Mouse (Mus musculus) liver, postnatal 0 days (tissue): ENCODE measurements at regions not wholly inside any gene's neighbourhood (a gene's known extent, or its start where the extent isn't known, plus 50 kb on each side); places are given as distances from the start of the nearest gene placed in this dataset.

Experiments
- ATAC-seq: fragments of 200-750 bp; cut with Nextera tagmentation; 2 replicates; pipeline ENCODE4 v1.8.0; 2017; ENCODE audit warnings: mild to moderate bottlenecking, moderate library complexity
- DNase-seq: peaks from one replicate; pipeline ENCODE4 v3.0.0-alpha.2; 2016
- H3K27ac ChIP-seq: fragments of 300-500 bp; sonication (generic); 2 replicates; pipeline ENCODE4 v1.5.1; 2014; ENCODE audit warnings: antibody characterized with exemption, moderate library complexity, mild to moderate bottlenecking, low read depth
- H3K27me3 ChIP-seq: fragments of 300-500 bp; sonication (generic); 2 replicates; pipeline ENCODE4 v1.6.1; 2014; ENCODE audit warnings: low read length, control low read depth, mixed read lengths; ENCODE audit not compliant: insufficient read depth
- H3K36me3 ChIP-seq: fragments of 300-500 bp; sonication (generic); replicated peaks from 2 replicates; pipeline ENCODE4 v1.6.1; 2014; ENCODE audit warnings: mild to moderate bottlenecking, control low read depth, low read length, moderate library complexity, mixed read lengths; ENCODE audit not compliant: insufficient read depth
- H3K4me1 ChIP-seq: fragments of 300-500 bp; sonication (generic); 2 replicates; pipeline ENCODE4 v1.6.1; 2014; ENCODE audit warnings: antibody characterized with exemption, mild to moderate bottlenecking, control low read depth; ENCODE audit not compliant: insufficient read depth
- H3K4me2 ChIP-seq: fragments of 300-500 bp; sonication (generic); 2 replicates; pipeline ENCODE4 v1.6.1; 2014; ENCODE audit warnings: low read depth, mild to moderate bottlenecking, low read length, moderate library complexity, mixed read lengths
- H3K4me3 ChIP-seq: fragments of 300-500 bp; sonication (generic); 2 replicates; pipeline ENCODE4 v1.5.1; 2014; ENCODE audit warnings: low read depth, low read length
- H3K9ac ChIP-seq: fragments of 300-500 bp; sonication (generic); replicated peaks from 2 replicates; pipeline ENCODE4 v1.6.1; 2014; ENCODE audit warnings: mild to moderate bottlenecking, moderate library complexity
- H3K9me3 ChIP-seq: fragments of 300-500 bp; sonication (generic); 2 replicates; pipeline ENCODE4 v1.6.1; 2016; ENCODE audit warnings: mild to moderate bottlenecking, control low read depth, low read length, mixed read lengths
- CTCF ChIP-seq: sonication (generic); IDR thresholded peaks from 2 replicates; pipeline ENCODE4 v1.5.1; 2016; ENCODE audit warnings: antibody characterized with exemption, low read depth
- EP300 ChIP-seq: IDR thresholded peaks from 2 replicates; pipeline ENCODE4 v1.6.1; 2016; ENCODE audit warnings: antibody characterized with exemption, low read depth, mild to moderate bottlenecking
- WGBS: fragments of 180-500 bp; shearing (Covaris S2); extraction: QIAGEN DNeasy Blood & Tissue Kit; methylation state at CpG from one replicate; pipeline ENCODE4 v1.1.7; 2014; ENCODE audit not compliant: insufficient replicate concordance; 5-methylcytosine and 5-hydroxymethylcytosine counted together

- 75% methylated on average over 3 of the region's 3 CpGs for WGBS
- DNase-seq: no peak
- TF ChIP-seq CTCF (no peak), EP300 (no peak)
These were observed 182.6 kb downstream of the Clic5 start for GRCm38 (mm10) chr17:44370966-44371465.

GRCm38 (mm10) chr17:44371620-44372019, 183.2 kb downstream of the Clic5 start:
- Histone ChIP-seq H3K9ac (no peak overlapping the region), H3K27ac (no peak overlapping the region), H3K9me3 (no peaks in the 10 kb centered on the region), H3K27me3 (no peaks in the 10 kb centered on the region), H3K4me1 (no peaks in the 10 kb centered on the region), H3K4me3 (no peak overlapping the region), H3K4me2 (no peak overlapping the region), H3K36me3 (no peaks in the 10 kb centered on the region)
- DNase-seq: no peak
- 69% methylated on average over 3 of the region's 3 CpGs for WGBS
- TF ChIP-seq EP300: no peak
- TF ChIP-seq CTCF: no peak
- no peak for ATAC-seq

More at GRCm38 (mm10) chr17:44370966-44371465, 182.6 kb downstream of the Clic5 start:
- no peak overlapping the region for H3K4me2 ChIP-seq
- H3K9ac ChIP-seq: no peak overlapping the region
- H3K9me3 ChIP-seq: no peaks in the 10 kb centered on the region
- no peak for ATAC-seq
- H3K36me3 ChIP-seq: no peaks in the 10 kb centered on the region
- no peaks in the 10 kb centered on the region for H3K4me1 ChIP-seq
- no peak overlapping the region for H3K27ac ChIP-seq
- no peak overlapping the region for H3K4me3 ChIP-seq
- no peaks in the 10 kb centered on the region for H3K27me3 ChIP-seq

GRCm38 (mm10) chr17:44373744-44374456, 185.5 kb downstream of the Clic5 start:
- no peaks in the 10 kb centered on the region for H3K36me3 ChIP-seq
- H3K9ac ChIP-seq: no peak overlapping the region
- DNase-seq (no peak), ATAC-seq (no peak)
- H3K27me3 ChIP-seq: no peaks in the 10 kb centered on the region
- 76% methylated on average over 8 of the region's 8 CpGs for WGBS
- H3K4me1 ChIP-seq: no peaks in the 10 kb centered on the region
- H3K4me3 ChIP-seq: no peak overlapping the region
- H3K27ac ChIP-seq: no peak overlapping the region
- no peaks in the 10 kb centered on the region for H3K9me3 ChIP-seq
- TF ChIP-seq CTCF (no peak), EP300 (no peak)
- no peak overlapping the region for H3K4me2 ChIP-seq

- Histone ChIP-seq H3K27me3 (no peaks in the 10 kb centered on the region), H3K9me3 (no peaks in the 10 kb centered on the region), H3K4me3 (no peak overlapping the region), H3K9ac (no peak overlapping the region), H3K4me2 (no peak overlapping the region), H3K36me3 (no peaks in the 10 kb centered on the region), H3K27ac (no peak overlapping the region), H3K4me1 (no peaks in the 10 kb centered on the region)
- no peak for TF ChIP-seq CTCF
- no peak for TF ChIP-seq EP300
- WGBS: 66% methylated on average over 7 of the region's 7 CpGs
- ATAC-seq: no peak
- DNase-seq: no peak
These were observed 190.0 kb downstream of the Clic5 start for GRCm38 (mm10) chr17:44378391-44378790.

- ATAC-seq (no peak), DNase-seq (no peak)
- Histone ChIP-seq H3K4me3 (no peak overlapping the region), H3K27me3 (no peaks in the 10 kb centered on the region), H3K4me1 (no peaks in the 10 kb centered on the region), H3K9ac (no peak overlapping the region), H3K9me3 (no peaks in the 10 kb centered on the region), H3K4me2 (no peak overlapping the region), H3K27ac (no peak overlapping the region), H3K36me3 (no peaks in the 10 kb centered on the region)
- WGBS: 68% methylated on average over 2 of the region's 2 CpGs
- no peak for TF ChIP-seq CTCF
- TF ChIP-seq EP300: no peak
These were observed 200.5 kb downstream of the Clic5 start for GRCm38 (mm10) chr17:44388916-44389315.

GRCm38 (mm10) chr17:44397829-44398228, 209.4 kb downstream of the Clic5 start:
- TF ChIP-seq CTCF: no peak
- TF ChIP-seq EP300: no peak
- no peak overlapping the region for H3K27ac ChIP-seq
- no peaks in the 10 kb centered on the region for H3K27me3 ChIP-seq
- H3K9me3 ChIP-seq: no peaks in the 10 kb centered on the region
- H3K4me1 ChIP-seq: no peaks in the 10 kb centered on the region
- no peaks in the 10 kb centered on the region for H3K36me3 ChIP-seq
- no peak overlapping the region for H3K9ac ChIP-seq
- DNase-seq: no peak
- H3K4me3 ChIP-seq: no peak overlapping the region
- no peak overlapping the region for H3K4me2 ChIP-seq
- no peak for ATAC-seq
- WGBS: 82% methylated on average over 5 of the region's 5 CpGs

GRCm38 (mm10) chr17:44398231-44398630, 209.8 kb downstream of the Clic5 start:
- DNase-seq: no peak
- no peak for TF ChIP-seq CTCF
- TF ChIP-seq EP300: no peak
- ATAC-seq: no peak
- H3K4me1 ChIP-seq: no peaks in the 10 kb centered on the region
- 71% methylated on average over 5 of the region's 5 CpGs for WGBS
- H3K27me3 ChIP-seq: no peaks in the 10 kb centered on the region
- H3K9ac ChIP-seq: no peak overlapping the region
- no peak overlapping the region for H3K4me3 ChIP-seq
- H3K9me3 ChIP-seq: no peaks in the 10 kb centered on the region
- no peak overlapping the region for H3K27ac ChIP-seq
- no peaks in the 10 kb centered on the region for H3K36me3 ChIP-seq
- H3K4me2 ChIP-seq: no peak overlapping the region
